Mouse (Mus musculus) retina, postnatal 7 days (tissue): ENCODE data around the gene Nav2.

ENCODE experiments used
- DNase-seq: peaks from one replicate; pipeline ENCODE4 v3.0.0-alpha.2; 2012; ENCODE audit warnings: low read depth, low spot score

The Nav2 gene

DNA sequence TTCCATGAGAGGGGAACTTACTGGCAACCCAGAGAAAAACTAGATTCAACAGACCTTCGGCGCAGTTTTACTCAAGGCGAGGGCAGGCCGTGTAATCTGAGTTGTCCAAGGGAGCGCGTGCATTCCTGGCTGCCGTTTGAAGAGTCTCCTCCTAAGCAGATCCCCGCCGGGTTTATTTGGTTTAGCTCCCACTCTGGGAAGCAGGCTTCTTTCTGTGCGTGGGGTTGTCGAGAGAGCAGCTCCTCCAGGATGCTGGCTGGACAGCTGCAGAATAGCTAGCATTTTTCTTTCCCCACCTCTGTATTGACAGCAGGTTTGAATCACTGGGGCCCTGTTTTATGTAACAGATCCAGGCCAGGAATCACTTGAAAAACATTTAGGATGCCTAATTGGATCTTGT lies 529.4 kb downstream of the Nav2 start:
- no peak for DNase-seq

DNA sequence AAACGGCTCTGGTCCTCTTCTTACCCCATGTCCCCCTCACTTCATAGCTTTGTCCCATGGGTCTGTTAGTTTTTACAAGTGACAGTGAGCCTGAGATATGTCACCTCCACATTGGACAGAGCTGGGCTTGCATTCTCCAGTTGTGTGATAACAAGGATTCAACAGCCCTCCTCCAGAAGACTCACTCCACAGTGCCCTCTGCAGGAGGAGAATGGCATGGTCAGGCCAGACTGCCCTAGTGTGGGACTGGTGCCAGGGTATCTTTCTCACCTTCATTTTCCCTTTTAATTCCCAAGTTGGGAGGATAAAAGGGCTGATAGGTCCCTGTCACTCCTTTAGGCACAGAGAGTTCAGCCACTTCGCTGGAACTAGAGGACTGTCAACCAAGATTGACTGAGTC lies 530.6 kb downstream of the Nav2 start:
- DNase-seq = no peak

DNA sequence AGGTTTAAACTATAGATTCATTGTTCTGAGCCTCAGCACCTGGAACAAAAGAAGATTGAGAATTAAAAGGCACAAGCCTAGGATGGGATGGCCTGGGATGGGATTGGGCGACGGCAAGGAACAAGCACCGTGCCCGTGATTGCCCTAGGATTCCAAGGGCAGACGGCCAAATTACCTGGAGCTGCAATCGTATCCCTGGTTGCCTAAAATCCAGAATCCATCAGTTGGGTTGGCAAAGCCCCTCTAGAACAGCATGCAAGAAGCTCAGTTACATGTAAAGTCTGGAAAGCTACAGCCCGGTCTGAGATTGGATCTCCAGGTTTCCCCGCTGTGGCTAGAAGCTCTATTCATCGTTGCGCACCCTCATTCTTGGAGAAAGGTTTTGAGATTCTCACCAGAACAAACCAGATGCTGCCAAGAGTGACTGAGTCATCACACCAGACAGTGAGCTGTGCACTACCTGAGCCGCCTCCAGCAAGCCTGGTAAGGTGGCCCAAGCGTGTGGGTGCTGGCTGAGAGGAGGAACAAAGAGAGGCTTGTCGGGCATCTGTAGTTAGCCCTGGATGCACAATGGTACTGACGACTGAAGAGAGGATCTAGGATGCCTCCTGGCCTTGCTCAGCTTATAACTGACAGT lies 531.9 kb downstream of the Nav2 start:
- DNase-seq = no peak

DNA sequence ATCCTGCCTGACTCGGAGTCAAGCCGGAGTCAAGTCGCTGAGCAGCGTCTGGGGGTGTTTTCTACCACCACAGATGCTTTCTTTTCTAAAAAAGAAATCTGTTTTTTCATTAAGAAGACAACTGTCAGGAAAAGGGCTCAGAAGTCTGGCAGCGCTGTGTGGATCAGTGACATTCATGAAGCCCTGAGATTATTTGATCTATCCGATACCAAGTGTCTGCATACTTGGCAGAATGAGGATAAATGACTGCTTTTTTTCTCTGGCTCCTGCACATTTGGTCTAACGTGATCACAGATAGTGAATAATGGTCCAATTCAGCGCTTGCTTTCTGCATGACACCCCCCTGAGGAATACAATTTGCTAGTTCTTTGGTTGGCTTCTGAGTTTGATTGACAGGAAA lies 533.7 kb downstream of the Nav2 start:
- no peak for DNase-seq

DNA sequence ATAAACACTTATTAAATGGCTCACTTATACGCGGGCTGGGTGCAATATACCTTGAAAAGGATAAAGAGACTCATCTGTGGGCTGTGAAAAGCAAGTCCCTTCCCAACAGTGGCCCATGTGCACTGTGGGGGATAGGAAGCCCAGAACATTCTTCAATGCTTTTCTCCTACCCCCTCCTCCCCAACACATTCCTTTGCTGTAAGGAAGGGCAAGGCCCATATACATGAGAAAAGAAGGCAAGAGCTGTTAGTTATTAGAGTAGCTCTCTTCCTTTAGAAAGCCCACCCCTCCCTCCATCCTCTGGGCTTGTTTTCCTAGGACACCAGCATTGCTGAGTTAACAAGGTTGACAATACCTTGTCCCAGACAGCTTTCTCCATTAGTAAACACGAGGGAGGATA lies 540.1 kb downstream of the Nav2 start:
- DNase-seq = no peak

DNA sequence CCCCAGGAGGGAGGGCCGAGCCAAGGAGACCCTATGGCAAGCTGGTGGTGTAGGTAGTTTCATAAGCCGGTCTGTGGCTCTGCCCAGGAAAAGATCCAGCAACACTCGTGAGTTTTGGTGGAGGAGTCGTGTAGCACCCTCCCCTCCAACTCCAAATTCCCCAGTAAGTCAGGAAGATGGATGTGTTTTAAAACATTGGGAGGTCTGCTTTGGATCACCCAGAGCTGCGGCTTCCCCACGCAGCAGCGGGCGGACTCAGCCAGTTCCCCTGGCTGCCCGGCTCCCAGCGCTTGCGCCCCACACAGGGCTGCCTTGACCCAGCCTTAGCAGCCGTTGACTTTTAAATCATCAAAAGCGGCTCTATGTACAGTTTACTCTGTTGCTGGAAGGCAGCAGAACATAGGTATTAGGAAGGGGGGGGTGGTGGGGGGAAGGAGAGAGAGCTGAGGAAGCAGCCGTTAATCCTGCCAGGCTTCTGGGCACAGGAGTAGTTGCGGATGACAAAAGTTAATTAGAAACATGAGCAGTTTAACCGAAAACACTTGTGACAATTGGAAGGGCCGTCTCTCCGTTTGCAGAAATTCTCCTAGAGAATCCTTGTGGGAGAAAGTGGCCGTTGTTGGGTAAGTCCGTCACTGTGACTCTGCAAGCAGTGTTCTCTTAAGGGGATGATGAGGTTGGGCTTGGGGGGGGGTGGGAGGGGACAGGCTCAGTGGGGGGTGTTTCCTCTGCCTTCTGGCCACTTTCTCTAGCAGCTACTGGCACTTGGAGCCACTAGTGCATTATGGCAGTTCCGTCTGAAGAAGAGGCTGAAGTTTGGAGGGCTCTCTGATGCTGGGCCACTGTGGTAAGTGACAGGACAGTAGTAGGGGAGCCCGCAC lies 542.0 kb downstream of the Nav2 start:
- DNase-seq = no peak

GRCm38 (mm10) chr7:49451240-49451639 lies 542.7 kb downstream of the Nav2 start:
- DNase-seq = no peak

DNA sequence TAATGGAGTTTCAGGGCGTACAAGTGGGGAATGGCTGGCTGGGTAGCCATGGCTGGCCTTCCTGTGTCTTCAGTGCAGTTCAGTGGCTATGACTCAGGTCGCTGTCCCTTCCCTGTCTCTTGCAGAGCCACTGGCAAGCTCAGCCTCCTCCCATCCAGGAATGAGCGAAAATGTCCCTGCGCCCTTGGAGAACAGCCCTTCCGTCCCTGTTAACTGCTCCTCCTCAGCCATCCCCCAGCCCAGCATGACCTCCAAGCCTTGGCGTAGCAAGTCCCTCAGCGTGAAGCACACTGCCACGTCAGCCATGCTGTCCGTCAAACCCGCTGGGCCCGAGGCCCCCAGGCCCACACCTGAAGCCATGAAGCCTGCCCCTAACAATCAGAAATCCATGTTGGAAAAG lies 543.8 kb downstream of the Nav2 start:
- DNase-seq = no peak

- no peak for DNase-seq
These were observed 546.1 kb downstream of the Nav2 start for GRCm38 (mm10) chr7:49454601-49455000.

GRCm38 (mm10) chr7:49456148-49456547 lies 547.6 kb downstream of the Nav2 start:
- peak; percentile 27 for DNase-seq

GRCm38 (mm10) chr7:49457398-49457797 lies 548.9 kb downstream of the Nav2 start:
- DNase-seq = no peak

GRCm38 (mm10) chr7:49457890-49458289 lies 549.4 kb downstream of the Nav2 start:
- no peak for DNase-seq

DNA sequence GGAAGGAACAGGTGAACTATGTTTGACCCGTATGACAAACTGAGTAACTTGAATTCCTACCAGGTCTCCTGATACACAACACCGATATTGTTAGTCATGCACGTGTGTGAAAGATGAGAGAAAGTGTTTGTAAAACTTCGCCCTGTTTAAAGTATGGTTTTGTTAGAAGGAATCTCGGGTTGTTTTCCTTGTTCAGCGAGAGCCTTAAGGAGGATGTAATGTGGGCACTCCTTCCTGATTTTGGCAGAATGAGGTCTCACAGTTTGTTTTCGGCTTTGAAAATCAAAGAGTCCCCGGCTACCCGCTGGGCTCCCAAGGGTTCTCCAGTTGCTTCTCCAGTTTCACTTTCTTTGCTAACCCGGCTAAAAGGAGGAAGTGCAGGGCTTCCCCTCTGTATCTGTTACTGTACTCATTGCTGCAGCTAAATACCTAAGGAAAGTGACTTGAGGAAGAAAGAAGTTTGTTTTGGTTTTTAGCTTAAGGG lies 553.9 kb downstream of the Nav2 start:
- no peak for DNase-seq

DNA sequence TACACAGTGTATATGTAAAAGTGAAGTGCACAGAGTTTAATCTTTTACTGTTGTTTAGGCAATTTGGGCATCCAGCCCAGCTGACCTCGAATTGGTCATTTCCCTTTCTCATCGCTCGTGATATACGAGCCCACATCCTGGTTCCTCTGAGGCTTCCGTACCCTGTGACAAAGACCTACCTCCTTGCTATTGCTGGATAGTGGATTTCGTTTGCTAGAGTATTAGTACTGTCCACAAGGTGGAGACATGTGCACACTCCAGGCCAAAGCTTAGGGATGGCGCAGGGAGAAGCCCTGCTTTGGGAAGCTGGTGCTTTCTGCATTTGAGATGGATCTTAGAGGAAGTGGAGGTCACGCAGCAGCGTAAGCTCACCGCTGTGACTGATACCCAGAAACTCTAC lies 559.3 kb downstream of the Nav2 start:
- DNase-seq = no peak

DNA sequence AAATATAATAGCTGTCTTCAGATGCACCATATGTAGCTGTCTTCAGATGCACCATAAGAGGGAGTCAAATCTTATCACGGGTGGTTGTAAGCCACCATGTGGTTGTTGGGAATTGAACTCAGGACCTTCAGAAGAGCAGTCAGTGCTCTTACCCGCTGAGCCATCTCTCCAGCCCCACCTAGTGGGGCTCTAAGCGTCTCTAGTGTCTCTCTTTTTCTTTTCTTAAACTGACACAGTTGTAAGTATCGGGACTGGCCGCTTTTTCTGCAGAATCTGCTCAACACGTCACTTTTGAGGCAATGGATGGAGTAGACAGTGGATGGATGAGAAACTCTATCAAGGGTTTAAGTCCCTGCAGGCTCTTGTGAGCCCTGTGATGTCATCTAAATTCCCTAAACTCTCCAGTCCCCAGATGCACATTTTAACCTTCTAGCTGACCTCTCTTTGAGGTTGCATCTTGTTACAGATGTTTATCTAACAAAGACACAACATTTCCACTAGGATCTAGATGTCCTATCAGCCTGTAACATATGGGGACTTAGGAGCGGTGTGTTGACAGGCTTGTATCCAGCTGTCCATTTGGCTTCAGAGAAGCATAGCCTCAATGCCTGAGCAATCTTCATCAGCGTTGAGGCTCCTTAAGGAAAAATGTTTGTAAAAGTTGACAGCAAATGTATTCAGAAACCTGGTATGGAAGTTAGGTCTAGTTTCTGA lies 560.1 kb downstream of the Nav2 start:
- DNase-seq = no peak

DNA sequence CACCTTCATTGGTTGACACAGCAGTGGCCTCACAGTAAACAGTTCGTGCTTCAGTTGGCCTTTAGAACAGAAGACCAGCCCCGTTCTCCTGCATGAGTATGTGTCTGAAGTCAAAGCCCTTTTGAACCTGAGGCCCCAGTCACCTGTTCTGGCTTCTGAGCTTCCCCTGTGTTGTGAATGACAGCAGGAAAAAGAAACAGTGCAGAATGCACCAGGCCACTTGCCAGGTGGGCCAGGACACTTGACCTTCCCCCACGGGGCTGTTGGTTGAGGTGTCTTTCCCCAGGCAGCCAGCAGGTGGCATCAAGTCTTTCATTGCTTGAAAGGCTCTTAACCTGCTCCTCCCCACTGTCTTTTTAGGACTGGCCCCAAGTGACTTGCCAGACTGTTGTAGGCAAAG lies 562.8 kb downstream of the Nav2 start:
- DNase-seq = no peak

GRCm38 (mm10) chr7:49475282-49475681 lies 566.8 kb downstream of the Nav2 start:
- DNase-seq = no peak

DNA sequence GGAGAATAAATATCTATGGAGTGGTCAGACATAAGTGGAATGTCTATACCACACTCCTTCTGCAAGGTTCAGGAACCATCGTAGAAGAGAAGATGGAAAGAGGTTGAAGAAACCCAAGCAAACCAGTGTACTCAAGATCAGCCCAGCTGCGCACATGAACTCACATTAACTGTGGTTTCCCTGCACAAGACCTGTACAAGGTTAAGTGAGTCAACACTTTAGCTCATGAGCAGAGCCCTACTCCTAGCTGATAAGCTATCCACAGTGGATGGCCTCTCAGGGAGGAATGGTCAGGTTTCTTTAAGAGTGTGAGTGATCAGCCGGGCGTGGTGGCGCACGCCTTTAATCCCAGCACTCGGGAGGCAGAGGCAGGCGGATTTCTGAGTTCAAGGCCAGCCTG lies 567.6 kb downstream of the Nav2 start:
- no peak for DNase-seq

DNA sequence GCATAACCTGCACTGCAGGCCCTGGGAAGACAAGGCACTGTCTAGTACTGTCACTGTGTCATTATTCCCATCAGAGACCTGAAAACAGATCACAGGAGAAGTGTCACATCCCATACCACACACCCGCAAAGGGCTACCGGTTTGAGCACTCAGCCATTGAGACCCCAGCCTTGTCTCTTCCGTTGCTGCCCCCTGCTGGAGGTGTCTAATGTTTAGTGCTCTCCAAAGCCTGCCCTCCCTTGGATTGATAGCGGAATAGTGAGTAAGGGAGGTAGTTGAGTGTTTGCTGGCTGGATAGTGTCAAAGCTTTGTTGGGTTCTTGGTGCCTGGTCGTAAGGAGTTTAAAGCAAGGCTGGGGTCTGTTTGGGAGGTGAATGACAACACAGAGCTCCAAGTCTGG lies 568.1 kb downstream of the Nav2 start:
- no peak for DNase-seq

- DNase-seq = no peak
These were observed 568.8 kb downstream of the Nav2 start for GRCm38 (mm10) chr7:49477076-49477975.

GRCm38 (mm10) chr7:49477976-49478349 lies 569.4 kb downstream of the Nav2 start:
- no peak for DNase-seq
